Mouse (Mus musculus) kidney, embryonic 16.5 days (tissue): Measurements from ENCODE around the gene BC024978. TPM values are rescaled to one million over a fixed set of nuclear protein-coding genes. Genes with fewer than 3 reads are reported as not detected.

Experiments
- ATAC-seq: fragments of 200-750 bp; cut with Nextera tagmentation; 2 replicates; pipeline ENCODE4 v1.8.0; 2017; ENCODE audit warnings: moderate TSS enrichment; ENCODE audit not compliant: low FRiP score, low TSS enrichment
- H3K27ac ChIP-seq: fragments of 300-500 bp; sonication (generic); 2 replicates; pipeline ENCODE4 v1.5.1; 2014; ENCODE audit warnings: low read length
- H3K27me3 ChIP-seq: fragments of 300-500 bp; sonication (generic); 2 replicates; pipeline ENCODE4 v1.6.1; 2014; ENCODE audit warnings: low read length, control low read depth, mixed read lengths; ENCODE audit not compliant: insufficient read depth
- H3K36me3 ChIP-seq: fragments of 300-500 bp; sonication (generic); 2 replicates; pipeline ENCODE4 v1.6.1; 2014; ENCODE audit warnings: low read length, control low read depth, mixed read lengths; ENCODE audit not compliant: insufficient read depth
- H3K4me1 ChIP-seq: fragments of 300-500 bp; sonication (generic); 2 replicates; pipeline ENCODE4 v1.6.1; 2014; ENCODE audit warnings: low read length, control low read depth, mixed read lengths; ENCODE audit not compliant: insufficient read depth
- H3K4me2 ChIP-seq: fragments of 300-500 bp; sonication (generic); replicated peaks from 2 replicates; pipeline ENCODE4 v1.6.1; 2014; ENCODE audit warnings: low read depth, low read length
- H3K4me3 ChIP-seq: fragments of 300-500 bp; sonication (generic); 2 replicates; pipeline ENCODE4 v1.5.1; 2014; ENCODE audit warnings: mild to moderate bottlenecking, low read length
- H3K9ac ChIP-seq: fragments of 300-500 bp; sonication (generic); replicated peaks from 2 replicates; pipeline ENCODE4 v1.6.1; 2014; ENCODE audit warnings: low read length
- H3K9me3 ChIP-seq: fragments of 300-500 bp; sonication (generic); 2 replicates; pipeline ENCODE4 v1.6.1; 2016; ENCODE audit warnings: low read length, control low read depth
- WGBS: fragments of 180-500 bp; shearing (Covaris S2); extraction: QIAGEN DNeasy Blood & Tissue Kit; methylation state at CpG from one replicate; pipeline ENCODE4 v1.1.7; 2014; 5-methylcytosine and 5-hydroxymethylcytosine counted together
- polyA plus RNA-seq: library from polyadenylated mRNA; unstranded; fragments of >200 nt; fragmentation: Nextera tagmentation; extraction: Ambion mirVana; gene quantifications from 2 replicates; pipeline ENCODE4 v1.2.1, GENCODE M21; 2015

The BC024978 gene
- polyA plus RNA-seq, 1 experiment from 2014 or later, result 4.1 TPM

GRCm38 (mm10) chr7:27163450-27163805 lies 32.2 kb upstream of the BC024978 start:
- ATAC-seq, result no peak
- Histone ChIP-seq H3K4me2 (peak overlapping the region; percentile 80), H3K27ac (0 out of 2 replicates have a peak overlapping the region, but pooled peaks have one; percentile 27), H3K9ac (peak overlapping the region; percentile 46), H3K27me3 (no peaks in the 10 kb centered on the region), H3K36me3 (peaks cover 34% of the 10 kb centered on the region), H3K9me3 (no peaks in the 10 kb centered on the region), H3K4me1 (peaks cover 62% of the 10 kb centered on the region), H3K4me3 (peak overlapping the region; percentile 76; the same call in 1 of the 2 replicates)
- WGBS, result 59% methylated on average over 5 of the region's 5 CpGs

GRCm38 (mm10) chr7:27164112-27164947 lies 31.3 kb upstream of the BC024978 start:
- Histone ChIP-seq H3K4me2 (peak overlapping the region; percentile 80), H3K9me3 (no peaks in the 10 kb centered on the region), H3K27ac (0 out of 2 replicates have a peak overlapping the region, but pooled peaks have one; percentile 27), H3K36me3 (peaks cover 25% of the 10 kb centered on the region), H3K4me3 (peak overlapping the region; percentile 76), H3K27me3 (no peaks in the 10 kb centered on the region), H3K4me1 (peaks cover 62% of the 10 kb centered on the region), H3K9ac (peak overlapping the region; percentile 46)
- no peak for ATAC-seq
- 83% methylated on average over 33 of the region's 33 CpGs for WGBS

DNA sequence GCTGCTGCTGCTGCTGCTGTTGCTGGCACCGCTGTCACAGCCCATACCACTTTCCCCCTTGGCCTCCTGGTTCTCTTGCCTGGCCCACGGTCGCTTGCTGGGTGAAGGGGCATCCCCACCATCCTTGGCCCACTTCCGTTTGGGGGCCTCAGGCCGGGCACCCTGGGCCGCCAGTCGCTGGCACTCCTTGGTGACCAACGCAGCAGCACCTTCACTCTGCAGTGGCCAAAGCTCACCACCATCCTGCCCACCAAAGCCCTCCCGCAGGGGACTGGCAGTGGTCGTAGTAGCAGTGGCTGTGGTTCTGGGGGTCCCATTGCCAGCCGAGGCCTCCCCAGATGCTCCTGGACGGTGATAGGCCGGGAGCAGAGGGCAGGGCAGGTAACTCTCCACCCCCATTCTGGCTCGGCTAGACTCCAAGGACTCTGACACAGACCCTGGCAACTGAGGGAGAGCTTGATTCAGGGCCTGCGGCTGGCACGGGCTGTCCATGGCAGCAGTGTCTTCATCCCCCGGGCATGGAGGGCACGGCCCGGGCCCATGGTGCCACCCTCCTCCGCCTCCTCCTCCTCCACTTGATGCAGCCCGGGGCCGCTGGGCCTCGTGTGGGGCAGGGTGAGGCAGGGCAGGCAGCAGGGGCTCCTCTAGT lies 30.4 kb upstream of the BC024978 start:
- Histone ChIP-seq H3K4me1 (peaks cover 60% of the 10 kb centered on the region), H3K4me2 (peak overlapping the region; percentile 80), H3K4me3 (peak overlapping the region; percentile 76), H3K36me3 (peaks cover 21% of the 10 kb centered on the region), H3K9ac (peak overlapping the region; percentile 94), H3K9me3 (no peaks in the 10 kb centered on the region), H3K27ac (peak overlapping the region; percentile 99; the same call in 1 of the 2 replicates), H3K27me3 (no peaks in the 10 kb centered on the region)
- ATAC-seq, result no peak
- 59% methylated on average over 23 of the region's 23 CpGs for WGBS

DNA sequence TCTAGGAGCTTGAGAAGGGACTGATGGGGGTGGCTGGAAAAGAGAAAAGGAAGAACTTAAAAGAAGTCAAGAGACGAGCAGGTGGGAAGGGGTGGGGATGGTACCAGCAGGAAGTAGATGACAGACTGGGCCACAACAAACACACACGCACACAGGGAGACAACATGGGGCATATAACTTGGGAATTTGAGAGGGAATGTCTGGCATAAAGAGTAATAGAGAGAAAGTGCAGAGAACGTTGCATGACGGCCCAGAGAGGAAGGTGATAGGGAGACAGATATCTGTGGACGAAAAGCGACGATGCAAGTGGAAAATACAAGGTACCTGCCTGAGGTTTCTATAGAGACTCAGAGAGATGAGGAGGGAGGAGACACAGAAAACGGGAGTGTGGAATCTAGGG lies 29.9 kb upstream of the BC024978 start:
- H3K4me2 ChIP-seq, result peak overlapping the region; percentile 80
- H3K36me3 ChIP-seq, result peaks cover 23% of the 10 kb centered on the region
- no peak for ATAC-seq
- peak overlapping the region; percentile 94 for H3K9ac ChIP-seq
- peaks cover 54% of the 10 kb centered on the region for H3K4me1 ChIP-seq
- H3K27ac ChIP-seq, result peak overlapping the region; percentile 99
- no peaks in the 10 kb centered on the region for H3K27me3 ChIP-seq
- peak overlapping the region; percentile 76 for H3K4me3 ChIP-seq
- under 1% methylated on average over 8 of the region's 8 CpGs for WGBS
- no peaks in the 10 kb centered on the region for H3K9me3 ChIP-seq

GRCm38 (mm10) chr7:27166229-27166613 lies 29.4 kb upstream of the BC024978 start:
- peak; percentile 83 for ATAC-seq
- Histone ChIP-seq H3K9me3 (no peaks in the 10 kb centered on the region), H3K4me3 (peak overlapping the region; percentile 76), H3K27ac (peak overlapping the region; percentile 99), H3K36me3 (peaks cover 27% of the 10 kb centered on the region), H3K27me3 (no peaks in the 10 kb centered on the region), H3K9ac (peak overlapping the region; percentile 94), H3K4me2 (peak overlapping the region; percentile 80), H3K4me1 (peaks cover 49% of the 10 kb centered on the region)
- WGBS, result 0% methylated on average over 26 of the region's 43 CpGs

- H3K4me3 ChIP-seq, result peak within 1 kb of the TSS; percentile 76
- peak within 1 kb of the TSS; percentile 80 for H3K4me2 ChIP-seq
- H3K4me1 ChIP-seq, result peaks cover 43% of the 10 kb centered on the region
- WGBS, result under 1% methylated on average over 51 of the region's 61 CpGs
- H3K27me3 ChIP-seq, result no peaks in the 10 kb centered on the region
- H3K36me3 ChIP-seq, result peaks cover 26% of the 10 kb centered on the region
- H3K9ac ChIP-seq, result peak within 1 kb of the TSS; percentile 94
- H3K9me3 ChIP-seq, result no peaks in the 10 kb centered on the region
- peak within 1 kb of the TSS; percentile 99 for H3K27ac ChIP-seq
- ATAC-seq, result peak; percentile 83
Measured at GRCm38 (mm10) chr7:27166614-27167474, 28.7 kb upstream of the BC024978 start, which contains the start of gene Egln2. Egln2 (minus strand) TSS chr7:27166802.

DNA sequence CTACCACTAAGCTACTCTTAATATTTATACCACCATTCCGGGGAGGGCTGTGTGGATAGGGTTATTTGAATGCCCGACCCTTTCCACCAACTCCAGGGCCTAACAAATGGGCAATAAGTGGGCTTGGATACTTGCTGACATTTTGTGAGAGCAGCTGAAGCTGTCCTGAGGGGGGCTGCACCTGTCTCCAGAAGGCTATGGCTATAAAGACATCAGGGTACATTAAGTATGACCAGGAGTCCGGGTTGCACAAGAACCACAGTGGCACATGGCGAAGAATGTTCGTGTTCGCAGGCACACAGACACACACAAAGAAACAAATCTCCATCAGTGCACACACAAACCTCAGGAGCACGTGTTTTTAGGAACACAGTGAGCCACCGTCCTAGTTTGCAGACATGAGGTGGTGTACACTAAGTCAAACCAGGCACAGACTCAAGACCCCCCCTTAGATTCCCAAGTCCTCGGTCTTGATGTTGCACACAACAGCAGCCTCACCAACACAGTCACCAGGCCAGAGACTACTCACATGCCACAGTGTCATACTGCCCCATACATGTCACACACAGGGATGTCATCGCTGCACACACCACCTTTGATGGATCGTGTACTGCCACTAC lies 28.0 kb upstream of the BC024978 start:
- Histone ChIP-seq H3K27me3 (no peaks in the 10 kb centered on the region), H3K36me3 (peaks cover 31% of the 10 kb centered on the region), H3K4me3 (peak overlapping the region; percentile 76), H3K27ac (peak overlapping the region; percentile 99), H3K4me1 (peaks cover 35% of the 10 kb centered on the region), H3K9ac (peak overlapping the region; percentile 94), H3K4me2 (peak overlapping the region; percentile 80), H3K9me3 (no peaks in the 10 kb centered on the region)
- 73% methylated on average over 11 of the region's 11 CpGs for WGBS
- no peak for ATAC-seq

- H3K4me1 ChIP-seq, result peaks cover 28% of the 10 kb centered on the region
- WGBS, result 72% methylated on average over 5 of the region's 5 CpGs
- H3K4me3 ChIP-seq, result no peak overlapping the region
- no peak for ATAC-seq
- H3K9ac ChIP-seq, result no peak overlapping the region
- H3K36me3 ChIP-seq, result peaks cover 32% of the 10 kb centered on the region
- H3K27ac ChIP-seq, result no peak overlapping the region
- no peak overlapping the region for H3K4me2 ChIP-seq
- no peaks in the 10 kb centered on the region for H3K27me3 ChIP-seq
- no peaks in the 10 kb centered on the region for H3K9me3 ChIP-seq
Measured at GRCm38 (mm10) chr7:27168371-27168770, 27.2 kb upstream of the BC024978 start.

DNA sequence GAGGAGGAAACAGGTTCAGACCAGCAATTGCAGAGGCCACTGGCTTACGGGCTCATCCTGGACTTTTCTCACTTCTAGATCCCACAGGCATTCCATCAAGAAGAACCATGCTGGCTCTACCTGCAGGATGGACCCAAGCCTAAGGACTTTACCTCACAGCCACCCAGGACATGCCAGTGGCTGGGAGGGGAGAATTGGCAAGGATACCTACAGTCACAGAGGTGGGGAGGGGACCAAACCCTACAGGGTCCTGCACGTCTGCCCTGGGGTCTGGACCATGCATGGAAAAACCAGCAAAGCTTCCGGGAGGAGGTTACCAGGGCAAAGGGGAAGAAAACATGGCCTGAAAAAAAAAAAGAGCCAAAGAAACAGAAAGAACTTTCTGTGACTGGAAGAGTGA lies 24.6 kb upstream of the BC024978 start:
- Histone ChIP-seq H3K27me3 (no peaks in the 10 kb centered on the region), H3K9ac (no peak overlapping the region), H3K4me2 (no peak overlapping the region), H3K27ac (no peak overlapping the region), H3K9me3 (no peaks in the 10 kb centered on the region), H3K36me3 (peaks cover 29% of the 10 kb centered on the region), H3K4me3 (no peak overlapping the region), H3K4me1 (peaks cover 4% of the 10 kb centered on the region)
- no peak for ATAC-seq
- WGBS, result 87% methylated on average over 3 of the region's 3 CpGs
